Mouse (Mus musculus): ENCODE measurements around the gene Paqr7.
A peak's percentile ranks its signal among the peaks of the same experiment; 100 is the strongest.

Gene Paqr7

DNA sequence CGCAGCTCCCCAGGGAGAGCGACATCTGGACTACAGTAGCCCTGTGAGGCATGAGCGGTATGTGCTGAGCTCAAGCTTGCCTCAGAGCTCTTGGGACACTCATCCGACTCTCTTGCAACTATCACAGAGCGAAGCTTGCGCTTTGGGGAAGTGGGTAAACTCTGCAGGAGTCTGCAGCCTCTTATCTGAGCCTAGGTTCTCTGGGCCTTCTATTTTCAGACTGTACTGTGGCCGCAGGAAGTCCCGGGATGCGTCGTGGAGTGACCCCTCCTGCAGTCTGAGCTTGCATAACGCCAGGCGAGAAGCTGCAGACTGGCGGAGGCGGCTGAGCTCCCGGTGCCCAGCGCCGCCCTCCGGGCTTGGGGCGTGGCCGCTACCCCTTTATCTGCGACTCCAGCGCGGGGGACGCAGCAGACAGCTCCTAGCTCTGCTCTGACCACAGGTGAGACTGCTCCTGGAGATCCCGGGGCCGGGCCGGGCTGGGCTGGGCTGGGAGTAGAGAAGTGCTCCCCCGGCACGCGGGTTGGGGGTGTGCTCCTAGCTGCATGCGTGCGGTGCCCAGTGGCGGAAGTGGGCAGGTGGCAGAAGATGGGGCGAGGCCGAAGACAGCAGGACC is at the start of gene Paqr7:
Paqr7 (plus strand) TSS at position 103 of the 616 bp plus-strand sequence.
- DNase-seq (ENCODE audit: low spot score in 2 of 2): peak; percentile 81 to 84

DNA sequence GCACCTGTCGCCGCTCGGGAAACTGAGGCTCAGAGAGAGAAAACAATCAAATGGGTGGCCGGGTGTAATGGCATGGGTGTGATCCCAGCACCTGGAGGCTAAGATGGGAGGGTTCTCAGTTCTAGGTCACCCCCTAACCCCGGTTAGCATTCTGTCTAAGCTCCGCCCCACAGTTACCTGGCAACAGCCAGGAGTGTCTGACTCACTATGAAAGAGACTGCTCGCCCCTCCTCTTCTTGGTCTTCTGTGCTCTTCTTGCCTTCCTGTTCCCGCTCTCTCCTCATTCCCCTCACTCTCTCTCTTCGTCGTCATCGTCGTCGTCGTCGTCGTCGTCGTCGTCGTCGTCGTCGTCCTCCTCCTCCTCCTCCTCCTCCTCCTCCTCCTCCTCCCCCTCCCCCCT is 48.5 kb upstream of the Paqr7 start:
- DNase-seq (ENCODE audit: low spot score in 2 of 2): no peak

DNA sequence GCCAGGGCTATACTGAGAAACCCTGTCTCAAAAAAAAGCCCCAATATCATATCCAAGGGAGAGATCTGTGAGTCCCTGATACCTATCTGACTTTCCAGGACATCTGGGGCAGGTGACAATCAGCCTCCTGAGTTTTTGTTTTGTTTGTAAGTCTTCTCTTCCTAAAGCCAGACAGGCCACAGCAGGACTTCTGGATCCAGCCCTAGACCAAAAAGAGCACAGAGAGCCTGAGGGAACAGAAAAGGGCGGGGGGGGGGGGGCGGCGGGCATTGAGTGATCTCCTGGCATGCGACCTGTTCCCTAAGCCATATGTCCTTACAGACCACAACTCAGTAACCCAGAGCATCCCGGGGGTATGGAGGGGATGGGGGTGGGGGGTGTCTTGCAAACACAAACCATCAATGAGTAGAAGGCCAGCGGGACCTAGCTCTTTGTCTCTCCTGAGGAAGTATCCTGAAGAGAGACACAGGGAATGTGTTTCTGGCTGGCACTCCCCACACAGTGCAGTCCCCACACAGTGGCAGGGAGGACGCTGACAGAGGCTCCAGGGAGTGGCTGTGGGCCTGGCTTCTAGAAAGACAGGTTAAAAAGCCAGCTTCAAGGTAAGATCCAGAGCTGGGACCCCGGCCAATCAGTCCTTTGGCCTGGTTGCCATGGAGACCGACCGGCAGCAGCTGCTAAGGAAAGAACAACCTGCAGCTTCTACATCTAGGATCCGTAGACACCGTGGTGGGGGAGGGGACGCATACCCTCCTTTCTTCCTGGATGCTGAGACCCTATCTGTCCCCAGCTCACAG is 46.7 kb upstream of the Paqr7 start:
- peak; percentile 70 to 77 for DNase-seq (ENCODE audit: low spot score in 2 of 2)

DNA sequence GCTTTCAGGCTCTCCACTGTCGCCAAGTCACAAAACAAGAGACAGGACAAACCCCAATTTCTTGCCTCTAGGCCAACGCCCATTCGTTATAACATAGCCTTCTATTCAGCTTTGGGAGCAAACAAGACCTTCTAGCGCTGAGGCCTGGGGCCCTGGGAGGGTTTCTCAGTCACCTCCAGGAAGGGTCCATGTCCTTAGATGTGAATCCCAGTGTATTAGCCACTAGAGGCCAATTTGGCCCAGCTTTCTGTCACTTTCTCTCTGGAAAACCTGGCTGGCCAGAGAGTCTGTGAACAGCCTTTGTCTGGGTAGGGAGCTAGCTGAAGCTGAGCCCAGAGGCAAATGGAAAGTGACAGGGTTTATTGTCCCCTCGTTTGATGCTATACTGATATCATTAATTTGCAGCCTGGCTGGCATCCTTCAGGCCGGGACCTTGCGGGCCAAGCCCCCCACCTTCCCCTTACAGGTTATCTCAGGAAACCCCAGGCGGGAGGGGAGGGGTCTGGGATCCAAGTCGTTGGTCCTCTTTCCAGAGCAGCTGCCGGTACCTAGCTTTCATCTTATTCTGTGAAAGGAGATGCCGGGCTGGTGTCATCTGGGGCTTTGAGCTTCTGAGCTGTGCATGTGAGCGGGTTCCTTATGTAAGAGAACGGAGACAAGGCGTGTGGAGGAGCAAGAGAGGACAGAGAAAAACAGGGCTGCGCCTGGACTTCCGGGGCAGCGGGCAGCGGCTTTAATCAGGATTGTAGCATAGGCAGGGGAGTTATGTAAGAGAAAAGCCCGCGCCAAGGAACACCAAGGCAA is 45.9 kb upstream of the Paqr7 start:
- peak in 1 of 2 experiments; percentile 71 for DNase-seq (ENCODE audit: low spot score in 2 of 2)

DNA sequence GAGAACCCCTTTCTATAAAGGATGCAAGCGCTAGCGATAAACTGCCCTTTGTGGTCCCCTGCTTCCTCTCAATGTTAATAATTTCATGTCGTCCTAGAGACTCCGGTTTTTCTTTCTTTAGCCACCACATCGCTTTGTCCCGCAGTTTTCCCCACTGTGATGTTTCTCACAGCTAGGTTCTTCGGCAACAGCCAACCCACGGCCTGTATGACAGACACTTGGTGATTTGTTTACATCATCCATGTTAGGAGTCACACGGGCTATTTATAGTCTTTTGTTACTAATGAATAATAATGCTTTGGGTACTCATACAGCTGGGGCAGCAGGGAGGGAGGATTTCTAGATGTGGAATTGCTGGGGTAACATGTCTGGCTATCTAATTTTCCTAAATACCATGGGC is 45.0 kb upstream of the Paqr7 start:
- DNase-seq (ENCODE audit: low spot score in 2 of 2): no peak

DNA sequence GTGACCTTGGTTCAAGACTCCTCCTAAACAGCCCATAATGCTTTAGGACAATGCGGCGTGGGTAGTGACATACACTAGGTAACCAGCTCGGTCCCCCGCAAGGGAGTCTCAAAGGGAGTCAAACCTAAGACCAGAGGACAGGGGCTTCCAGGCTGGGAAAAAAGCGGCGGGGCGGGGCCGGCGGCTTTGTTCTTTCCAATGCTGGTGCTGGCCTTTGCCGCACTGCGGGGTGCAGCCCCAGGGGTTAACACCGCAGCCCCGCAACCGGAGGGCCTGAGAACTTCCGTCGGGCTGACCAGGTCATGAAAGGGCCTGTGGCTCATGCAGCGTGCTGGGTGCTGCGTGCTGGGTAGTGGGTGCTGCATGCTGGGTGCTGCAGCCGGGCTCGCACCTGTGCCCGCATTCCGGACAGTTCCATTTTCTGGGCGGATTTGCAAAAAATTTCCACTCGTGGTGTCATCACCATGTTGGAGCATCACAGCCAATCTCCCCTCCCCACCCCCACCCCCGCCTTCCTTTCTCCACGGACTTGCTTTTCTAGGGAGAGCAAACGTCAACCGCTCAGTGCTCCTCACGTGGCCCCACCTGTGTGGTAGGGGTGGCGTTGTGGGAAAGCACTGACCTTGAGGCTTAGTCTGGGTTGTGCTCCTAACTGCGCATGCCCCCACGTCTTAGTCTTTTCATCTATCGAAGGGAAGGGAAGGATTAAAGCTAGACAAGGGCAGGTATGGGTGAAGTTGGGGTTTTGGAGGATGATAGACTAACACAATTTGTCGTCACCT is 42.7 kb upstream of the Paqr7 start:
- DNase-seq (ENCODE audit: low spot score in 2 of 2): no peak

DNA sequence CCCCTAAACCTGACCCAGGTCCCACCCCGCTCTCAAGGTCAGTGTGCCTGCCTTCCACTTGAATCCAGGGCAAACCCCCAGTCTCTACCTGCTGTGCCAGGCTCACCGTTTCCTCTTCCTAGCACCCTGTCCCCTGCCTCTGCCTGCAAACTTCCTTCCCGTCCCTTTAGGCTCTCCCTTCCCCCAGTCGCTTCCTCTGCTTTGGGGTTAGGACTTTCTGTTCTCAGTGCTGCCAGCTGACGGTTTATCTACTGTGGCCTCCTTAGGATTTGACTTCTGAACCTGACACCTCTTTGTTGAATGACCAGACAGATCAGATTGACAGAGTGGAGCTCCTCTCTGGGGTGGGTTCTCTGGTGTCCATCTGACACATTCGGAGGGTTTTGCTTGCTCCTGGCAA is 41.2 kb upstream of the Paqr7 start:
- DNase-seq (ENCODE audit: low spot score in 2 of 2): no peak

DNA sequence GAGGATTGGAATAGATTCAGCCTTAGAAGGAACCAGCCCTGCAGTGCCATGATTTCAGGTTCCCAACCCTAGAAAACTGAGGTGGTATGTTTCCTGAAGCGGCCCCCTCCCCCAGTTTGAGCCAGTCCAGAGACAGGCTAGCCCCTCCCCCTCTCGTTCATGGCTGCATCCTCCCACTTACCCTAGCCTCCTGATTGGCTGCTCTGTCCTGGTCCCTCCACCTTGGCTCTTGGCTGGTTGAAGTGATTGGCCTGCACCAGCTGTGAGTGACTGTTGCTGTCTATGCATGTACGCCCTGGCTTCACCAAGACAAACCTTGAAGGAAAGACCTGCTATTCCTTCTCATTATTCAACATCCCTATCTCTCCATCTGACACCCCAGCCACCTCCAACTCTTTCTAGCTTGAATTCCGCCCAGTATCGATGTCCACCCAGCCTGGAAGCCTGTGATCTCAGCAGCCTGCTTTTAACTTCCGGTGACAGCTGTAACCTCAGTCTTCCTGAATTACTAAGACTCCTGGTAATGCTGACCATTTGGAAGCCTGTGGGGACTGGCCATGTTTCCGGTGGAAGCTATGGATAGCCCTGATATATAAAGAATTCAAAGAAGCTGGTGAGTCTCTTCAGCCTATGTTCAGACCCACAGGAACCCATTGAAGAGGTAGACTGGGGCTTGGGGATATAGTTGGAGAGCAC is 39.2 kb upstream of the Paqr7 start:
- DNase-seq (ENCODE audit: low spot score in 2 of 2): no peak

DNA sequence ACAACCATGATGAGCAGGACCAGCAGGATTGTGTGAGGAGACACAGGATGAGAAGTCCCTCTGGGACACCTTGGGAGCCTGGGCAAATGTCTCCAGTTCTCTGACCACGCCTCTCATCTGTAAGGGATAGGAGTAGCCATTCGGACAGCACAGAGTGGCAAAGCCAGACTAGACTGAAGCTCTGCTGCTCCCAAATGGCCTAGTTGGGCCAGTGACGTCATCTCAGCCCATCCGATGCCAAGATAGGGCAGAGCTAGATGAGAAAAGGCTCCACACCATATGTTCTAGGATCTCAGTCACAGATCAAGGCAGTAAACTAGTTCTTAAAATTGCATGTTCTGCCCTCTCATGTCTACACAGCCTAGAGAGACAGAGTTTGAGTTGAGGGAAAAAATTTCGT is 37.6 kb upstream of the Paqr7 start:
- DNase-seq (ENCODE audit: low spot score in 2 of 2): no peak

DNA sequence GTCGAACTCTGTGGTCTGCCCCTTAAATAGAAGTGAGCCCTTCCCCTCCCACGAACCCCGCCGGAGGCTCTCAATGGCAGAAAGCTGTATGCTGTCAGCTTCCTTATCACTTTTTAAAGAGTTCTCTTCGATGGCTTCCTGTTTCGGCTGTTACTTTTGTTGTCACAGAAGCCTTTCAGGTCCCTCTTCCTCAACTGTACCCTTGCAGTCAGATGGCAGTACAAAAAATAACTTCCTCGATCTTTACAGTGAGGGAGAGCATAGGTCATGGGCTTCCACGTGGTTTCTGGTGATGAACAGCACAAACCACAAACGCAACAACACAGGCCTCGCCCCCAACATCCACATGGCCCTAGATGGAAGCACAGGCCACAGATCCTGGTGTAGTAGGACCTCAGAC is 36.2 kb upstream of the Paqr7 start:
- no peak for DNase-seq (ENCODE audit: low spot score in 2 of 2)

DNA sequence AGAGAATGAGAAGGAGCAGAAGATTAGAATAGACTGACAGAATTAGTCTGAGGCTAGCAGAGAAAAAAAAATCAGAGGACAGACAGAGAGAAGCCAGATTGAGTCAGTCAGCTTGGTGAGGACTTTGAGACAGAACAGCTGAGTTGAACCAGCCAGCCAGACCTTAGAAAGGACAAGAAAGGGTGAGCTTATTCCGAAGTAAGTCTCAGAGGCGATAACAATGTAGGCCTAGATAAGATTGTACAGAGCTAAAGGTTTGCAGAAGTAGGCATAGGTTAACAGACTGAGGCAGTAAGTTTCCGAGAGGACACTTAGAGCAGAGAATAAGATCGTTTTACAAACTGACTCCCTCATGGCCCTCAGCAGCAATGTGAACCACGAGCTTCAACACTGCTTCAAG is 35.2 kb upstream of the Paqr7 start:
- DNase-seq (ENCODE audit: low spot score in 2 of 2): no peak

DNA sequence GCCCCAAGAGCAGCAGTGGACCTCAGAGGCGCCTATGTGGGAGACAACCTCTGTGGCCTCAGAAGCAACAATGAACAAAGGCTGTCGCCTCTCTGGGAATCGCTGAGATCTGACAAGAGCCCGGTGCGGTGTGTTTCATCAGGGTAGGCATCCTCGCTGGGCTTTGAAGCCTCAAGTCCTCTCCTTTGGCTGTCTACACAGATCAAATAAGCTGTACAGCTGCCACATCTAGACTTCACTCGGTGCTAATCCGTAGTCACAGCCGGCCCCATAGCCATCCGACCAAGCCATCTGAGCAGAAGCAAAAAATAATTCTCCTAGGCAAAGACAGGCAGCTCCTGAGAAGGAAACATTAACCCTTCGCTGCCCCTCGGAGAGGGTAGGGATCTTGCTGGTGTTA is 30.7 kb upstream of the Paqr7 start:
- no peak for DNase-seq (ENCODE audit: low spot score in 2 of 2)

DNA sequence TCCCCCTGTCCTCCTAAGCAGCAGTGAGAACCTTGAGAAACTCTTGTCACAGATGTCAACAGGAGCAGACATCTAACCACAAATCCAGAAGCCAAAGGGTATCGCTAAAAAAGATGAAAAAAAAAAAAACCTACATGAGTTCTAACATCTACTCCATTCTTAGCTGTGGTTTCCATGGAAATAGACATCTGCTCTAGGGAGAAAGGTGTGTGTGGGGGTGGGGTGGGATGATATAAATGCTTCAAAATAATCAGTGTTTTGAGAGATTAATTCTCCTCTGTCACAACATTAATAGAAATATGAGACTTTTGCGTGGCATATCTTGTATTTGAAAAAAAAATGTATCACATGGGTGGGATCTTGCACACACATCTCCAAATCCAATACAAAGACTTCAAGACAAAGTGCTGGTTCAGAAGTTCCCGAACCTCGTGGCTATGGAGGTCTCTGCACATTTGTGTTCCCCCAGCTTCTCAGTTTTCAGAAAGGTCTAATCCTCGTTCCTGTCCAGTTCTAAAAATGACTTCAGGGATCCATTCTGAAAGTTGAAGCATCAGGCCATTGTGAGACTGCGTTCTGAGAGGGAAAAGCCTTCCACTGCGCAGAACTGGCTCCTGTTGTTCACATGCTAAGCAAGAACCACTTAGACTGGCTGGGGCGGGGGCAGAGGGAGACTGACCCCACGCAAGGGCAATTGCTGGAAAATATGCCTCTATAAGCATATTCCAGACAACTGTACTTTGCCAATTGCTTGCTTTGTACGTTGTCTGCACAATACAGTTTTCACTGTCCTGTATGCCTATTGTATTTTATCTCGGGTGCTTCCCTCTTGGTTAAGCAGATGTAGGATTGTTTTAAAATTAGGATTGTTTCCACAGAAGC is 29.9 kb upstream of the Paqr7 start:
- no peak for DNase-seq (ENCODE audit: low spot score in 2 of 2)

DNA sequence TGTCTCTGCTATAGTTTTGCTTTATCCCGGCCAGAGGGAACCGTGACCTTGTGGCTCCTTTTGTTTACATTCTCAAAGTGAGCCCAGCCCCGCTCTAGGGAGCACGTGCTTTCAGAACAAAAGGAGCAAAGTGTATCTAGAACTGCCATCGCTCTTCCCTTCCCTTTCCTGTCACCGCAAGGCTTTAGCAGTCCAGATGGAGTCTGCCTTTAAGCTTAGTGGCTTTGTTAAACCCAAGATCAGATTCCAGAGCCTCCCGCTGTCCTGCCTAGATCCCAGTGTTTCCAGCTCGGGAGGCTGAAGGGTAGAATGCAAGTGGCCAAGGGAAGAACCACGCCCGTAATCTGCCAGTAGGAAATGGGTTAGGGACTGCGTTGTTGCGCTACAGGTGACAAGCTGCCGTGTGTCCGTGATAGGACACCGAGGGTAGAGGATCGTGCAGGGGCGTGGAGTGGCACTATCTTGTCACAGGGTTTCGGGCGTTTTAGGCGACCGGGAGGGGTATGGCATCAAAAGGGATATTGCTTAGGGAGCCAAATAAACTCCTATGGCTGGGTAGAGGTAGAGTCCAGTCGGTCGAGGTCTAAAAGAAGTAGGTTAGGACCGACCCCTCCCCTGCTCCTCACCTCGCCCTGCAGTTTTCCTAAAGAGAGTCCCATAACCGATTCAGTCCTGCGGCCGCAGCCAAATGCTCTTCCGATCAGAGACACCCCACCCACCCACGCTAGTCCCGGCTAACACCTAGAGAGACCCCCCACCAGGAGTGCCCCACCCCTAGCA is 28.9 kb upstream of the Paqr7 start:
- DNase-seq (ENCODE audit: low spot score in 2 of 2): peak in 1 of 2 experiments; percentile 65

DNA sequence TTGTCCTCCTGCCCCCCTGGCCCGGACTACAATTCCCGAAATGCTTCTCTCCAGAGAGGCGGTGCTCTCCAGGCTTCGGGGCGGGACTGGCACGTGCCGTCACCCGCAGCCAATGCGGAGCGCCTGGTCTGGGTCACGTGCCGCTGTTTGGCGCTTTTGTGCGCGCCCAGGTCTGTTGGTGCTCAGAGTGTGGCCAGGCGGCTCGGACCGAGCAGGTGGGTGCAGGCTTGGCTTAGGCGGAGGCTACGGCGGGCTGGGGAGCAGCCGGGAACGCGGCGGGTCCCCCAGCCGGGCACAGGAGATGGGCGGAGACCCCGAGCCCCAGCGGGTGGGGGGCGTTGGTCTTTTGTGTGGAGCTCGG is 28.3 kb upstream of the Paqr7 start, which contains the start of gene Stmn1:
Stmn1 (plus strand) TSS at position 106 of the 361 bp plus-strand sequence.
- DNase-seq (ENCODE audit: low spot score in 2 of 2): peak; percentile 98

DNA sequence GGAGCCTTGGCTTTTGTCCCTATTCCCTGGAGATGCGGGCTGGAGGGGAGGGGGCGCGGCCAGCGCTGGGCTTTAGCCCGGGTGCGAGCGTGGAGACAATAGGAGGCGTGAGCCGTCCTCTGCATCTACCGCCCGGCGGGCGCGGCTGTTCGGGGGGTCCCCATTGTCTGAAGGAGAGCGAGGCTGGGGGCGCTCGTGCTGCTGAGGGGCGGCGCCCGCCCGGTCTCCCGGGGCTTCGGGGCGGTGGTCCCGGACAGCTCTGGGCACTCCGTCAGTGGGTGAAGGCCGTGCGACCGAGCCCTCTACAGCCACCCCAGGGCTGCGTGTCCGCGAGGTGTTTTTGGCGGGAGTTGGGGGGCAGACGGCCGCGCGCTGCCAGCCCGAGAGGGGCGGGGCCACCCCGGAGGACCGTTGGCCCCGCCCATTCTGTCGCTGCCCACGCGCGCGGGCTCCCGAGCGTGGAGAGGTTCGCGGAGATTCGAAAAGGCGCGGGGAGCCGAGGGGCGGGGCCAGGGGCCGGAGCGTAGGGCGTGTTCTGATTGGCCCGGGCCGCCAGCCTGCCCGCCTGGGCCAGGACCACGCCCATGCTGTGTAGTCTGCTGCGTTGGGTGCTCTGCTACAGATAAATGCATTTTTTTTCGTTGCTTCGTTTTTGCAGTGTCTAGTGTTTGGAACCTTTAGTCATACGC is 27.8 kb upstream of the Paqr7 start:
- DNase-seq (ENCODE audit: low spot score in 2 of 2): peak; percentile 95 to 97

DNA sequence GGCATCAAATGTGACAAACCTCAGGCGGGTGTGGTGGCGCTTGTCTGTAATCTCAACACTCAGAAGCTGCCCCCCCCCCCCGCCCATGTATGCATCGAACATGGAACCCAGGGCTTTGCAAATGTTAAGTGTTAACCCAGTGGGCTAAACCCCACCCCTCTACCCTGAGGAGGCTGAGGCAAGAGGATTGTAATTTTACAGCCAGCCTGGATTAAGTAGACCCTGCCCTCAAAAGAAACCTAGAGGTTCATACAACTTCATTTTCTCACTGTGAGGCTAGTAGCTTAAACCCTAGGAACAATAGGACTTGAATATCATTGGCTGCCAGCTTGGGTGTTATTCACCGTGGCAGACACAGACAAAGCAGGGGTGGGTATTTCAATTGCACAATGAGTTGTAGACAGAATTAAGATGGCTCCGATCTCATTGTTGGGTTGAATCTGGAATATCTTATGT is 27.1 kb upstream of the Paqr7 start:
- DNase-seq (ENCODE audit: low spot score in 2 of 2): peak in 1 of 2 experiments; percentile 37

DNA sequence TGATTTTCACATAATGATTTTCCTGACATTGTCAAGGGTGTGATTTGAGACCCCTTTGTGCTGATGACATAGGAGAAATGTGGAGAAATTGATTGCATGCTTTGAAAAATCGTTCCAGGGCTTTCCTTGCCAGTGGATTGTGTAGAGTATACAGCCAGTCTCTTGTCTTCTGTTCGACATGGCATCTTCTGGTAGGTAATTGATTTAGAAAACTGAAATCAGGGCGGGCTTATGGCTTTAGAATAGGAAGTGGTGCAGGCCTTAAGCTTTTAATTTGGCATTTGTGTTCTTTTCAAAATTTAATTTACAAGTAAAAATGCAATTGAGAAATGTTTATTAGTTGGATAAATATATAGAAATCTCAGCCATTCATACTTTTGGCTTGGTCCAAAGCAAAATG is 26.5 kb upstream of the Paqr7 start:
- no peak for DNase-seq (ENCODE audit: low spot score in 2 of 2)

DNA sequence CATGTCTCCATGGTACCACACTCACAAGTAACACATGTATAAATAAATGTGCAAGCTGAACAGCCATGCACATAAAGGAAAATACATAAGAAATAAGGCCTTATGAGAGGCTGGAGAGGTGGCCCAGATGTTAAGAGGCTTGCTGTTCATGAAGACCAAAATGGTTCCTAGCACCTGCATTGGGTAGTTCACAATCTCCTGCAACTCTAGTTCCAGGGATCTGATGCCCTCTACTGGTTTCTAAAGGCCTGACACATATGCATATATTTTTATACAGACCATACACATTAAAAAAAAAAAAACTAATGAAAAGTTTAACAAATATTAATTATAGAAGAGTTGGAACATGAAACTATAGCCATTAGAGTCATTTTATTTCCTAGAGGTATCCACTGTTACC is 25.0 kb upstream of the Paqr7 start:
- peak in 1 of 2 experiments; percentile 31 for DNase-seq (ENCODE audit: low spot score in 2 of 2)

Data from right cerebral cortex, postnatal 10 days (tissue).